Mouse (Mus musculus): ENCODE results near the gene Hrh2. TPM values are rescaled to one million over a fixed set of nuclear protein-coding genes. Genes with fewer than 3 reads are reported as not detected.

Hrh2 gene
- polyA plus RNA-seq, 1 experiment from 2014 or later = 2.6 TPM

GRCm38 (mm10) chr13:54211528-54212488 lies 19.9 kb downstream of the Hrh2 start:
- H3K9ac ChIP-seq (ENCODE audit: low read length) = no peak overlapping the region
- TF ChIP-seq EP300 (optimal IDR thresholded peaks at IDR 0.05) = no peak
- TF ChIP-seq CTCF (IDR thresholded peaks at IDR 0.05; ENCODE audit: low read depth) = no peak
- ATAC-seq (ENCODE audit: low FRiP score, low TSS enrichment) (no peak), DNase-seq (ENCODE audit: low spot score) (no peak)
- H3K4me2 ChIP-seq (replicated peaks; ENCODE audit: low read depth) = no peak overlapping the region
- 47% methylated on average over 10 of the region's 10 CpGs for WGBS
- H3K4me3 ChIP-seq (ENCODE audit: low read depth, low read length) = no peak overlapping the region
- no peaks in the 10 kb centered on the region for H3K9me3 ChIP-seq (ENCODE audit: control insufficient read depth, low read length)
- H3K27me3 ChIP-seq (ENCODE audit: control insufficient read depth, insufficient read depth, low read length) = no peaks in the 10 kb centered on the region
- no peak overlapping the region for H3K27ac ChIP-seq (replicated peaks)
- no peaks in the 10 kb centered on the region for H3K4me1 ChIP-seq (replicated peaks; ENCODE audit: control insufficient read depth, insufficient read depth)
- H3K36me3 ChIP-seq (ENCODE audit: control insufficient read depth, insufficient read depth, low read length) = no peaks in the 10 kb centered on the region

DNA sequence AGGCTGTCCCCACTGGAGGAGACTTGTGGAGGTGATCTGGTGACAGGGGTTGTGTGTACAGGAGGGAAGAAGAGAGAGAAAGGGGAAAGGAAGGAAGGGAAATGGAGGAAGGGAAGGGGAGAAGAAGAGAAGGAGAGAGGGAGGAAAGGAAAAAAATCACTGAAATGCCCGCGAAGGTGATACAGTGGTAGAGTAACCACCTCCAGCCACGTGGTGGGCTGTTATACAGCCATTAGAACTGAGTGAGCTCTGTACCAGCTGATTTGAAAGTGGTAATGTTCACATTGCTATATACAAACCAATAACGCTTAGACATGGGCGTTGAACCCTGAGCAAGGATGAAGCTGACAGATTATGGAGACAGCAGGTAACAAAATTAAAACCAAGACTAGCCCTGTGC lies 20.6 kb downstream of the Hrh2 start:
- Histone ChIP-seq H3K4me1 (replicated peaks; ENCODE audit: control insufficient read depth, insufficient read depth) (no peaks in the 10 kb centered on the region), H3K9me3 (ENCODE audit: control insufficient read depth, low read length) (no peaks in the 10 kb centered on the region), H3K9ac (ENCODE audit: low read length) (no peak overlapping the region), H3K4me2 (replicated peaks; ENCODE audit: low read depth) (no peak overlapping the region), H3K4me3 (ENCODE audit: low read depth, low read length) (no peak overlapping the region), H3K27ac (replicated peaks) (no peak overlapping the region), H3K27me3 (ENCODE audit: control insufficient read depth, insufficient read depth, low read length) (no peaks in the 10 kb centered on the region), H3K36me3 (ENCODE audit: control insufficient read depth, insufficient read depth, low read length) (no peaks in the 10 kb centered on the region)
- ATAC-seq (ENCODE audit: low FRiP score, low TSS enrichment) (no peak), DNase-seq (ENCODE audit: low spot score) (no peak)
- WGBS = 69% methylated on average over 5 of the region's 5 CpGs
- TF ChIP-seq EP300 (optimal IDR thresholded peaks at IDR 0.05) (no peak), CTCF (IDR thresholded peaks at IDR 0.05; ENCODE audit: low read depth) (no peak)

- TF ChIP-seq CTCF (IDR thresholded peaks at IDR 0.05; ENCODE audit: low read depth) (no peak), EP300 (optimal IDR thresholded peaks at IDR 0.05) (no peak)
- WGBS = 62% methylated on average over 5 of the region's 5 CpGs
- H3K27me3 ChIP-seq (ENCODE audit: control insufficient read depth, insufficient read depth, low read length) = no peaks in the 10 kb centered on the region
- H3K4me3 ChIP-seq (ENCODE audit: low read depth, low read length) = no peak overlapping the region
- H3K9ac ChIP-seq (ENCODE audit: low read length) = no peak overlapping the region
- ATAC-seq (ENCODE audit: low FRiP score, low TSS enrichment) (no peak), DNase-seq (ENCODE audit: low spot score) (no peak)
- no peaks in the 10 kb centered on the region for H3K9me3 ChIP-seq (ENCODE audit: control insufficient read depth, low read length)
- H3K4me1 ChIP-seq (replicated peaks; ENCODE audit: control insufficient read depth, insufficient read depth) = no peaks in the 10 kb centered on the region
- no peak overlapping the region for H3K27ac ChIP-seq (replicated peaks)
- H3K4me2 ChIP-seq (replicated peaks; ENCODE audit: low read depth) = no peak overlapping the region
- no peaks in the 10 kb centered on the region for H3K36me3 ChIP-seq (ENCODE audit: control insufficient read depth, insufficient read depth, low read length)
Measured at GRCm38 (mm10) chr13:54215266-54215665, 23.3 kb downstream of the Hrh2 start.

DNA sequence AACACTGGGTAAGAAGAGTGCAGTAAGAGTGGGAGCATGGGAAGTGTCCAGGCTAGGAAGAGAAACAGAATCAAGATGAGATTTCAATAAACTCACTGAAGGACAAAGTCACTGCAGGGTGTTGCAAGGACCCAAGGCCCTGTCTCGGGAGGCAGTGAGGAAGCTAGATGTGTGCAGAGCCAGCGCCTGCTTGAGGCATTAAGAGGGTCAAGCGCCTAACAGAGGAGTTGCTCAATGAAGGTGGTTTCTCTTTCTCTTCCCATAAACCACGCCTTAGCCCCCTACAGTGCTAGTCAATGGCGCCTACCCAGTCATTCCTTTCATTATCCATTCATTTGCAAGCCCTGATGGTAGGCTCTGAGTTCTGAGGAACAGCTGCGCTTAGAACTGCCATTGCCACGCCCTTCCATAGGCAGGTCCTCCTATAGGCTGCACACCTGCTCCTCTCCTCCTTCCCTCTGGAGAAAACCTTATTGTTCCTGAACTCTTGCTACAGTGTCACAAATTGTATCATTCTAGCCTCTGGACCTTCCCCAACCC lies 23.9 kb downstream of the Hrh2 start:
- no peak for DNase-seq (ENCODE audit: low spot score)
- WGBS = 48% methylated on average over 7 of the region's 7 CpGs
- Histone ChIP-seq H3K27me3 (ENCODE audit: control insufficient read depth, insufficient read depth, low read length) (no peaks in the 10 kb centered on the region), H3K4me3 (ENCODE audit: low read depth, low read length) (no peak overlapping the region), H3K9me3 (ENCODE audit: control insufficient read depth, low read length) (no peaks in the 10 kb centered on the region), H3K36me3 (ENCODE audit: control insufficient read depth, insufficient read depth, low read length) (no peaks in the 10 kb centered on the region), H3K27ac (replicated peaks) (no peak overlapping the region), H3K9ac (ENCODE audit: low read length) (no peak overlapping the region), H3K4me2 (replicated peaks; ENCODE audit: low read depth) (no peak overlapping the region), H3K4me1 (replicated peaks; ENCODE audit: control insufficient read depth, insufficient read depth) (no peaks in the 10 kb centered on the region)
- no peak for ATAC-seq (ENCODE audit: low FRiP score, low TSS enrichment)
- TF ChIP-seq EP300 (optimal IDR thresholded peaks at IDR 0.05) (no peak), CTCF (IDR thresholded peaks at IDR 0.05; ENCODE audit: low read depth) (no peak)

- Histone ChIP-seq H3K27me3 (ENCODE audit: control insufficient read depth, insufficient read depth, low read length) (no peaks in the 10 kb centered on the region), H3K27ac (replicated peaks) (no peak overlapping the region), H3K4me1 (replicated peaks; ENCODE audit: control insufficient read depth, insufficient read depth) (no peaks in the 10 kb centered on the region), H3K36me3 (ENCODE audit: control insufficient read depth, insufficient read depth, low read length) (no peaks in the 10 kb centered on the region), H3K9ac (ENCODE audit: low read length) (no peak overlapping the region), H3K4me2 (replicated peaks; ENCODE audit: low read depth) (no peak overlapping the region), H3K4me3 (ENCODE audit: low read depth, low read length) (no peak overlapping the region), H3K9me3 (ENCODE audit: control insufficient read depth, low read length) (no peaks in the 10 kb centered on the region)
- no peak for TF ChIP-seq EP300 (optimal IDR thresholded peaks at IDR 0.05)
- TF ChIP-seq CTCF (IDR thresholded peaks at IDR 0.05; ENCODE audit: low read depth) = no peak
- ATAC-seq (ENCODE audit: low FRiP score, low TSS enrichment) (no peak), DNase-seq (ENCODE audit: low spot score) (no peak)
- WGBS = 56% methylated on average over 1 of the region's 1 CpGs
Measured at GRCm38 (mm10) chr13:54218341-54218740, 26.4 kb downstream of the Hrh2 start.

GRCm38 (mm10) chr13:54221631-54222179 lies 29.8 kb downstream of the Hrh2 start:
- H3K27me3 ChIP-seq (ENCODE audit: control insufficient read depth, insufficient read depth, low read length) = no peaks in the 10 kb centered on the region
- no peak overlapping the region for H3K4me2 ChIP-seq (replicated peaks; ENCODE audit: low read depth)
- no peaks in the 10 kb centered on the region for H3K9me3 ChIP-seq (ENCODE audit: control insufficient read depth, low read length)
- H3K9ac ChIP-seq (ENCODE audit: low read length) = no peak overlapping the region
- ATAC-seq (ENCODE audit: low FRiP score, low TSS enrichment) (no peak), DNase-seq (ENCODE audit: low spot score) (no peak)
- no peaks in the 10 kb centered on the region for H3K36me3 ChIP-seq (ENCODE audit: control insufficient read depth, insufficient read depth, low read length)
- no peak overlapping the region for H3K4me3 ChIP-seq (ENCODE audit: low read depth, low read length)
- TF ChIP-seq EP300 (optimal IDR thresholded peaks at IDR 0.05) (no peak), CTCF (IDR thresholded peaks at IDR 0.05; ENCODE audit: low read depth) (no peak)
- H3K27ac ChIP-seq (replicated peaks) = no peak overlapping the region
- 81% methylated on average over 4 of the region's 4 CpGs for WGBS
- no peaks in the 10 kb centered on the region for H3K4me1 ChIP-seq (replicated peaks; ENCODE audit: control insufficient read depth, insufficient read depth)

Measured in stomach, postnatal 0 days (tissue).